Mouse (Mus musculus): ENCODE measurements around the gene Unc5b. TPM values are rescaled to one million over a fixed set of nuclear protein-coding genes. Genes with fewer than 3 reads are reported as not detected.
A peak's percentile ranks its signal among the peaks of the same experiment; 100 is the strongest.
"Not testable (repeated sequence)": the region's sequence is repeated elsewhere in the genome, so short reads cannot be mapped to it uniquely, and the experiment has no call there.

The Unc5b gene
- polyA plus RNA-seq (2015; fragmentation: Nextera tagmentation; extraction: Ambion mirVana): 2.3 and 2.8 TPM in 2 replicates

DNA sequence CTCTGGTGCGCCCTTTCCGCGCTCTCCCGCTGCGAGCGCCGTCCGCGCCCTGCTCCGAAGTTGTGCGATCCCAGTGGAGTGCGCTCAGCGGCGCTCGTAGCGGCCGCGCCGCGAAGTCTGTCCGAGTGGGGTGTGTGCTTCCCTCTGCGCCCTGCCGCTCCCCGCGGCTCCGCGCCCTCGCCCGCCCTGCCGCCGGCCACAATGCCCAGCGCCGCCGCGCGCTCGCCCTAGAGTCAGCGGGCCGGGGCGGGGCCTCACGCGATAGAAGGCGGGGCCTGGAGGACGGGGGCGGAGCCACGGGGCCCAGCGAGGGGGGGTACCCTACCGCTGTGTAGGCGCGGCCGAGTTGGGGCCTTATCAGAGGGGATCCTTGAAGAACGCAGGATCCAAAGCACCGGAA, at the start of gene Unc5b:
Gene Unc5b (minus strand): TSS at position 203 of the 400 bp plus-strand sequence.
- peak within 1 kb of the TSS; percentile 64 for H3K4me3 ChIP-seq (replicated peaks)
- peaks cover 62% of the 10 kb centered on the region for H3K27me3 ChIP-seq (replicated peaks)
- no peaks in the 10 kb centered on the region for H3K36me3 ChIP-seq
- peak within 1 kb of the TSS; percentile 61 for H3K27ac ChIP-seq (replicated peaks)
- peak within 1 kb of the TSS; percentile 99 for H3K4me2 ChIP-seq
- H3K9me3 ChIP-seq (replicated peaks): no peaks in the 10 kb centered on the region
- peak within 1 kb of the TSS; percentile 64 for H3K9ac ChIP-seq (replicated peaks)
- ATAC-seq (ENCODE audit: low FRiP score): peak; percentile 94
- peaks cover 58% of the 10 kb centered on the region for H3K4me1 ChIP-seq
- under 1% methylated on average over 51 of the region's 53 CpGs for WGBS

DNA sequence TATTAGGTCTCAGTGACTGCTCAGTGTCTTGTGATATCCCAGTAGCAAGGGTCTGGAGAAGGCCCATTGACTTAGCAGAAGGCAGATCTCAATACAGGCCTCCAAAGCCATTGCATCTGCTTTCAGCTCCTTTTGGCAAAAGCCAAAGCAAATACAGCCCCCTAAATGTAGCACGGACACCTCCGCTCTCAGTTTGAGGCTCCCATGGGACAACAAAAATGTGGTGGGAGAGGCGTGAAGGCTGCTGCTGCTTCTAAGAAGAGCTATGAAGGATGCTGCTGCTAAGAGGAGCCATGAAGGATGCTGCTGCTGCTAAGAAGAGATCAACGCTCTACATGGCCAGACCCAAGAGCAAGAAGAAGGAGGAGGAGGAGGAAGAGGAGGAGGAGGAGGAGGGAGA, 48.4 kb upstream of the Unc5b start:
- no peak for ATAC-seq (ENCODE audit: low FRiP score)
- Histone ChIP-seq H3K9me3 (replicated peaks) (no peaks in the 10 kb centered on the region), H3K36me3 (no peaks in the 10 kb centered on the region), H3K27me3 (replicated peaks) (no peaks in the 10 kb centered on the region), H3K4me2 (no peak overlapping the region), H3K9ac (replicated peaks) (no peak overlapping the region), H3K4me3 (replicated peaks) (no peak overlapping the region), H3K27ac (replicated peaks) (no peak overlapping the region), H3K4me1 (no peaks in the 10 kb centered on the region)
- WGBS: 96% methylated on average over 4 of the region's 4 CpGs

DNA sequence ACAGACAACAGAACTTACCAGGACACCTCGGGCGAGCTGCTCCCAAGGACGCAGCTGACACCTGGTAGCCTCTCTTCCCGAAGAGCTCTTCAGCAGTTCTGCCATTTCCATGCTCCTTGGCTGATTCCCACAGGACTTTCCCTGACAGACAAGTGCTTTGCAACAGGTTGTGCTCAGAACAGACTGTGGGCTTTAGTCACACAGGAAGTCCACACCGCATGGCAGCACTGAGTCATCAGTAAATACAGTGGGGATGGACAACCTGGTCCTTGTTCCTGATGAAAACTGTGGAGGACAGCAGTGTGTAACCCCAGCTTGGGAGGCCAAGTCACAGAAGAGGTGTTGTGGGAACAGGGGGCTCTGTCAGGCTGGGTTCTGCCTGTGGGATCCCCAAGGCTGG, 45.7 kb upstream of the Unc5b start:
- no peaks in the 10 kb centered on the region for H3K4me1 ChIP-seq
- H3K4me3 ChIP-seq (replicated peaks): no peak overlapping the region
- no peak for ATAC-seq (ENCODE audit: low FRiP score)
- no peaks in the 10 kb centered on the region for H3K36me3 ChIP-seq
- no peak overlapping the region for H3K9ac ChIP-seq (replicated peaks)
- 91% methylated on average over 5 of the region's 5 CpGs for WGBS
- no peak overlapping the region for H3K4me2 ChIP-seq
- no peak overlapping the region for H3K27ac ChIP-seq (replicated peaks)
- no peaks in the 10 kb centered on the region for H3K9me3 ChIP-seq (replicated peaks)
- H3K27me3 ChIP-seq (replicated peaks): no peaks in the 10 kb centered on the region

DNA sequence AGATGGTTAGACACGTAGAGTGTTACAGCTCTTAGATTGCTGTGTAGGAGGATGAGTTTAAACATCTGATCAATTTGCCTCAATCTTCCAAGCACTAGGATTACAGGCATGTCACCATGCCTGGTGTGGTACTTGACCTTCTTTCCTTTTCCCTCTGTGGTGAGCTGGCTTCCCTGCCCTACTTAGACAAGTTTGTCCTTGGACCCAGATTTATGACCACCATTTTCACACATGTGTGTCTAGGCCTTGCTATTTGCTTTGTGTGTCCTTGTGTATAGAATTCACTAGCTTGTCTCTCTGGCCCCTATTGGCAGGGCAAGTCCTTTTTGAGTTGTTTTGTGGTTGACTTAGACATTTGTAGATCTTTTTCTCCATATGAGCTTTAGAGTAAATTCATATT, 43.6 kb upstream of the Unc5b start:
- no peak overlapping the region for H3K4me3 ChIP-seq (replicated peaks)
- no peak overlapping the region for H3K4me2 ChIP-seq
- no peaks in the 10 kb centered on the region for H3K36me3 ChIP-seq
- no peak overlapping the region for H3K9ac ChIP-seq (replicated peaks)
- H3K27me3 ChIP-seq (replicated peaks): no peaks in the 10 kb centered on the region
- H3K9me3 ChIP-seq (replicated peaks): no peaks in the 10 kb centered on the region
- WGBS: 88% methylated on average over 1 of the region's 1 CpGs
- ATAC-seq (ENCODE audit: low FRiP score): no peak
- H3K4me1 ChIP-seq: no peaks in the 10 kb centered on the region
- no peak overlapping the region for H3K27ac ChIP-seq (replicated peaks)

DNA sequence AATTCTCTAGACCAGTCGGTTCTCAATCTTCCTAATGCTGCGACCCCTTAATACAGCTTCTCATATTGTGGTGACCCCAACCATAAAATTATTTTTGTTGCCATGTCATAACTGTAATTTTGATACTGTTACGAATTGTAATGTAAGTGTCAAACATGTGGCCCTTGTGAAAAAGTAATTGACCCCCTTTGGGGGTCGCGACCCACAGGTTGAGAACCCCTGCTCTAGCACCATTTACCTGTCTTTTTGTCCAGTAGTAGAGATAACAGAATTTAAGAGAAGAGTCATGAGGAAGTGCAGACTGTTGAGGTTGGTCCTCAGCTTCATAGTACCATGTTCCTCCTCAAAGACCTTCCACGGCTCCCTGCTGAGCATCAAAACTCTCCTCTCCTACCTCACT, 31.9 kb upstream of the Unc5b start:
- no peak overlapping the region for H3K9ac ChIP-seq (replicated peaks)
- H3K27me3 ChIP-seq (replicated peaks): no peaks in the 10 kb centered on the region
- peaks cover 13% of the 10 kb centered on the region for H3K4me1 ChIP-seq
- H3K9me3 ChIP-seq (replicated peaks): no peaks in the 10 kb centered on the region
- no peak overlapping the region for H3K4me3 ChIP-seq (replicated peaks)
- H3K27ac ChIP-seq (replicated peaks): no peak overlapping the region
- ATAC-seq (ENCODE audit: low FRiP score): no peak
- 86% methylated on average over 6 of the region's 6 CpGs for WGBS
- no peaks in the 10 kb centered on the region for H3K36me3 ChIP-seq
- H3K4me2 ChIP-seq: no peak overlapping the region

DNA sequence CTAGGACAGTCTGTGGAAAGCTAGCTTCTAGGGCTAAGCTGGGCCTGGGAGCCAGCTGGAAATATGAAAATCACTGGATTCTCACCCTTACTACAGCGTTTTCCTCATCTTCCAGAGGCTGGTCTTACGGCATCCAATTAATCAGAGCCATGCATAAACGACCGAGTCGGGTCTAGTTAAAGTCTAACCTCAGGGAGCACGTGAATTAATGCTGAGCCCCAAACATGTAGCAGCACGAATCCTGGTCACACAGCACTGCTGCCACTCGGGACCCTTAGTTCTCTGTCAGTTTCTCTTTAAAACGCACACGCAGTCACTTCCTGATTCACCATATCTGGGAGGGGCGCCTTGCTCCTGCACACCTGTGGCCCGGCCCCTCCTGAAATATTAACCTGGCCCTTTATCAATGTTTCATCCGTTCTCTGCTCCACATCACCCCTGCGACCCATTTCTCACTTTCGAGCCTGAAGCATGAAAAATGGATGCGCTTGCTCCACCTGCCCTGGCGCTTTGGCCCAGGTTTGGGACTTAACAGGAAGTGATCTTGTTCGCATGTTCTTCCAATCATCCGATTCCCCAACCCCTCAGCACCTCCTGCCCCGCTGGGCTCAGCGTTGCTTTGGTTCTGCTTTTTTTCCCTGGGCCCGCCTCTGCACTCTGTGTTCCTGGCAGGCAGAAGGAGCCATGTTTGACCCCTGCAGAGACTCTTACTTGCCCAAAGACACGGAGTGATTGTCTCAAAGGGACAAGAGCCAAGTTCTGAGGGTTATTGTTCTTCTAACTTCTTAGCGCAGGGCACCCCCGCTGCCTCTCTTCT, 31.3 kb upstream of the Unc5b start:
- H3K9me3 ChIP-seq (replicated peaks): no peaks in the 10 kb centered on the region
- H3K4me2 ChIP-seq: no peak overlapping the region
- no peak for ATAC-seq (ENCODE audit: low FRiP score)
- H3K4me3 ChIP-seq (replicated peaks): no peak overlapping the region
- no peak overlapping the region for H3K9ac ChIP-seq (replicated peaks)
- H3K36me3 ChIP-seq: no peaks in the 10 kb centered on the region
- 59% methylated on average over 25 of the region's 25 CpGs for WGBS
- no peaks in the 10 kb centered on the region for H3K27me3 ChIP-seq (replicated peaks)
- no peak overlapping the region for H3K27ac ChIP-seq (replicated peaks)
- peaks cover 13% of the 10 kb centered on the region for H3K4me1 ChIP-seq

DNA sequence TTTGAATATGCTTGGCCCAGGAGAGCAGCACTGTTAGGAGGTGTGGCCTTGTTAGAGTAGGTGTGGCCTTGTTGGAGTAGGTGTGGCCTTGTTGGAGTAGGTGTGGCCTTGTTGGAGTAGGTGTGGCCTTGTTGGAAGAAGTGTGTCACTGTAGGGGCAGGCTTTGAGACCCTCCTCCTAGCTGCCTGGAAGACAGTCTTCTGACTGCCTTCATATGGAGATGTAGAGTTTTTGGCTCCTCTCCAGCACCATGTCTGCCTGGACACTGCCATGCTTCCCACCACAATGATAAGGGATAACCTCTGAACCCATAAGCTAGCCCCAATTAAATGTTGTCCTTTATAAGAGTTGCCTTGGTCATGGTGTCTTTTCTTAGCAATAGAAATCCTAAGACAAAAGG, 13.9 kb upstream of the Unc5b start:
- H3K27ac ChIP-seq (replicated peaks); H3K4me1 ChIP-seq; ATAC-seq (ENCODE audit: low FRiP score); H3K27me3 ChIP-seq (replicated peaks); H3K9me3 ChIP-seq (replicated peaks); H3K9ac ChIP-seq (replicated peaks); H3K4me2 ChIP-seq; H3K36me3 ChIP-seq; H3K4me3 ChIP-seq (replicated peaks): not testable (repeated sequence)

DNA sequence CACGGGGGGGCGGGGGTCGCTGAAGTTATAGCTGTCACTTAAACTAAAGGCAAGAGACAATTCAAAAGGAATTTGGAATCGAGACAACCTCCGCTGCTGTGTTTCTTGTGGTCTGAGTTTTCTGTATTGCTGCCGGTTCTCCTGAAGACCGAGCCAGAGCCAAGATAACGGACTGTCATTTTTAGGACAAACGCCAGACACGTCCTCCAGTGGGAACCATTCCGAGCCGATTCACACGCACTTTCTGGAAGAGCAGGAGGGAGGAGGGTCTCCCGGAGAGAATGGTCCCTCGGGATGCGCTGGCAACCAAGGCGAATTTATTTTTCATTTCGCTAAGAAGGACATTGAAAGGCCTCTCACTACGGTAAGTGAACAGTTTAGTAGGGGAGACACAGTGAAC, 7.4 kb upstream of the Unc5b start:
- Histone ChIP-seq H3K27me3 (replicated peaks) (peaks cover 6% of the 10 kb centered on the region), H3K27ac (replicated peaks) (no peak overlapping the region), H3K9me3 (replicated peaks) (no peaks in the 10 kb centered on the region), H3K4me1 (peaks cover 15% of the 10 kb centered on the region), H3K9ac (replicated peaks) (no peak overlapping the region), H3K4me3 (replicated peaks) (no peak overlapping the region), H3K4me2 (peak overlapping the region; percentile 38), H3K36me3 (no peaks in the 10 kb centered on the region)
- ATAC-seq (ENCODE audit: low FRiP score): no peak
- 38% methylated on average over 19 of the region's 19 CpGs for WGBS

DNA sequence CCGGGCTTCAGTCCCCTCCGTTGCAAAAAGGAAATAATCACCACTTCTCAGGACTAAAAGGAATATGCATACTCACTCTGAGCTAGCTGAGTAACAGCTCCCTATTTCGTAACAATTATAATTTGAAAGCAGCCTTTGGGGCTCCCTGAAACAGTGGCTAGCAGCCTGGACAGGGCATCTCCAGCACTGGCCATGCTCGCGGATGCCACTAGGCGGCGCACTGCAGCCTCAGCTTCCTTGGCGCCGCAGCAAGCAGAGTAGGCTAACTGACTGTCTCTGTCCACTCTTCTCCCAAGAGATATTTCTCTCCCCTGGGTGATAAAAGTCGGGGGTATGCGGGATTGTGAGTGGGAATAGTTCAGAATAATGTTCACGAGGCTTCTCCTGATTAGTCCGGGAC, 3.6 kb upstream of the Unc5b start:
- peaks cover 36% of the 10 kb centered on the region for H3K27me3 ChIP-seq (replicated peaks)
- H3K4me2 ChIP-seq: no peak overlapping the region
- 3% methylated on average over 13 of the region's 13 CpGs for WGBS

DNA sequence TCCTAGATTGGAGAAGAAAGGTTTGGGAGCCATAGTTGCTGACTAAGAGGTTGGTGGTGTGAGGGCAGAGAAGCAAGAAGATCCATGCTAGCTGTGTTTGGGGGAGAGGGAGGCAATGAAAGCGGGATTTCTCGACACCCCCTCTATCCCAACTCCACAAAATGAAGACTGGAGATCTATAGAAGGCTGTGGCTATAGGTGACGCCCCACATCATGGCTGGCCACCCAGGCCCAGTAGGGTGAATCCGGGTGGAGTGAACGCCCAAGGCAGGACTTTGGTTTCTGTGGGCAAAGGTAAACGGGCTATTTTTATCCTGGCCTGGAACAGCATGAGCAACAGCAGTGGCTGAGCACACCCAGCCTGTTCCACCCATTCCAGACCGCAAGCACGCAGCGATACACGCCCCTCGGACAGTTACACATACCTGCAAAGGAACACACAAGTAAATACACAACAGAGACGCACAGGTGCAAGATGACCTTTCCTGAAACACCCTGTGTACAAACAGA, 1.3 kb upstream of the Unc5b start:
- Histone ChIP-seq H3K4me1 (peaks cover 45% of the 10 kb centered on the region), H3K9ac (replicated peaks) (no peak overlapping the region), H3K9me3 (replicated peaks) (no peaks in the 10 kb centered on the region), H3K27me3 (replicated peaks) (peaks cover 59% of the 10 kb centered on the region), H3K4me2 (no peak overlapping the region), H3K36me3 (no peaks in the 10 kb centered on the region), H3K4me3 (replicated peaks) (no peak overlapping the region), H3K27ac (replicated peaks) (no peak overlapping the region)
- 80% methylated on average over 12 of the region's 12 CpGs for WGBS
- no peak for ATAC-seq (ENCODE audit: low FRiP score)

More for the DNA sequence above, 3.6 kb upstream of the Unc5b start:
- no peak overlapping the region for H3K9ac ChIP-seq (replicated peaks)
- H3K27ac ChIP-seq (replicated peaks): no peak overlapping the region
- no peaks in the 10 kb centered on the region for H3K9me3 ChIP-seq (replicated peaks)
- H3K4me1 ChIP-seq: peaks cover 33% of the 10 kb centered on the region
- ATAC-seq (ENCODE audit: low FRiP score): no peak
- no peak overlapping the region for H3K4me3 ChIP-seq (replicated peaks)
- H3K36me3 ChIP-seq: no peaks in the 10 kb centered on the region

DNA sequence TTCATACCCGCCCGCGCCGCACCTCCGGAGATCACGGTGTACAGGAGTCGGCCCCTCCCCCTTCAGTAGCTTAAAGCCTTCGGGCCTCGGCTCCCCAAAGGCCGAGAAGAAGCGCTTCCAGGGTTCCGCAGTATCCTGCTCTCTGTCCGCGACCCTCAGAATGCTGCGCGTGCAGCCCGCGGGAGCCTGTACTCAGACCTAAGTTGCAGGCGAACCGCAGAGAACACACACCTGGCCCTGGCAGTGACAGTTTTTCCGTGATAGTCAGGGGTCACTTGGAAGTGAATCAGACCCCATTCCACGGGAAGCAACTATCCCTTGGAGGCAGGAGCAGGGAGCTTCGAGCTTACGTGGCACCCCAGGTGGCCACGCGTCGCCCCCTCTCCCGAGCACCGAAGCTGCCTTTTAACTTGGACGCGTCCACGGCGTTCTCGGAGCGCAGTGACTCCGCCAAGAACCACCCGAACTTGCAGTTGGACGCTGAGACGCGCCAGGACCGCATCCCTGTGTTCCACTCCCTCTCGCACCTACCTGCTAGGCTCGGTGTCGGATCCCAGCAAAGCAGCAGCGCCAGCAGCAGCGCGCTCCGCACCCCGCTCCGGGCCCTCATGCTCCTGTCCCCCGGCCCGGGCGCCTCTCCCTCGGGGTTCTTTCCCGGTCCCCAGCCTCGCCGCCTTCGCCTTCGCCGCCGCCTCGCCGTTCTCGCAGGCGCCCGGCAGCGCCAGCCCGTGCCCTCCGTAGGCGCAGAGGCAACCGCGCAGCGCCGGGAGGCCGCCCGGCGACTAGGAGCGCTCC, 628 bp downstream of the Unc5b start:
- Histone ChIP-seq H3K4me2 (peak overlapping the region; percentile 99), H3K27ac (replicated peaks) (peak overlapping the region; percentile 61), H3K9ac (replicated peaks) (peak overlapping the region; percentile 64), H3K36me3 (no peaks in the 10 kb centered on the region), H3K27me3 (replicated peaks) (peaks cover 65% of the 10 kb centered on the region), H3K9me3 (replicated peaks) (no peaks in the 10 kb centered on the region), H3K4me1 (peaks cover 60% of the 10 kb centered on the region), H3K4me3 (replicated peaks) (peak overlapping the region; percentile 64)
- under 1% methylated on average over 78 of the region's 78 CpGs for WGBS
- peak; percentile 23; the same call in 1 of the 2 replicates for ATAC-seq (ENCODE audit: low FRiP score)

DNA sequence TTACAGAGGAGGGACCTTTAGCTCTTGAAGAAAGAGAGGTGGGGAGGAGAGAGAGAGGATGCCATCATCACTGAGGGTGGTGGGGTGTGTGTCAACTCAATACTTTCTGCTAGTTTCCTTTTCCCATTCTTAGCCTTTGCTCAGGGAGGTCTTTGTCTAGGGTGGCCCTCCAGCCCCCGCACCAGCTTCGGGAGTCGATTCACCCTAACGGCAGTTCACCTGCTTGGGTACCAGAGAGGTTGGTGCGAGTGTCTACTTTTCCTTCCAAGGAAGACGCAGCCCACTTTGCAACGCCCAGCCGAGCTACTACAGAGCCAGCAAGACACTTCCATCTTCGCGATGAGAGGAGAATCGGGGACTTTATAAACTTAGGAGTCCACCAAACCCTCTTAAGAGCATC, 1.4 kb downstream of the Unc5b start:
- Histone ChIP-seq H3K4me2 (peak overlapping the region; percentile 99), H3K27ac (replicated peaks) (no peak overlapping the region), H3K36me3 (no peaks in the 10 kb centered on the region), H3K27me3 (replicated peaks) (peaks cover 69% of the 10 kb centered on the region), H3K9me3 (replicated peaks) (no peaks in the 10 kb centered on the region), H3K4me1 (peaks cover 59% of the 10 kb centered on the region), H3K9ac (replicated peaks) (peak overlapping the region; percentile 64; the same call in 1 of the 2 replicates), H3K4me3 (replicated peaks) (peak overlapping the region; percentile 64)
- ATAC-seq (ENCODE audit: low FRiP score): no peak
- 1% methylated on average over 11 of the region's 11 CpGs for WGBS

Measured in neural tube, embryonic 15.5 days (tissue).